Comparison of ENCODE assay signal across 8 mouse cellular contexts in the genomic region with DNA sequence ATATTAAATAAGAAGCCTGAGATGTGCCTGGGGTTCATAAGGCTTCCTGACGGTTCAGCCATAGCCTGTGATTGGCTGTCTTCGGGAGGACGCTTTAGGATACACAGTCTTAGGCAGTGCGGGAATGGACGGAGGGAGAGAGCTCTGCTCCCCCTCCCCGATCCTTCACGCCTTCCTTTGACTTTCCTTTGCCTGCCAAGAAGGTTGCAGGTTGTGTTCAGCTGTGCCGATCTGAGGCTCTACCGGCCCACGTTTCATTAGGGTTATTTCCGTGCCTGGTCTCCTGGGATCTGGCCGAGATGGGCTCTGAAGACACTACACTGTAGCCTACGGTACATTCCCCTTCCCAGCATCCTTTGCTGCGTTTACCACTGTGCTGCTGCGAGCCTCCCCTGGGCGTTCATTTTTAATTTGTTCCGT. TPM values are rescaled to one million over a fixed set of nuclear protein-coding genes. Genes with fewer than 3 reads are reported as not detected.
DNase-seq lines count a peak whose midpoint lies in the region; ATAC-seq and TF ChIP-seq lines count a peak whose summit lies in the region.

No protein-coding gene starts in this region.

- H3K9ac ChIP-seq in hindbrain, embryonic 11.5 days (ENCODE audit: low read depth, low read length), result no peak overlapping the region
- H3K9ac ChIP-seq in liver, postnatal 0 days (replicated peaks), result no peak overlapping the region

- peak; percentile 10 for DNase-seq in hindbrain, embryonic 11.5 days (ENCODE audit: low spot score)
- no peak for DNase-seq in hindbrain, embryonic 10.5 days (ENCODE audit: low spot score)
- peak; percentile 70 for DNase-seq in ES-CJ7 (ENCODE audit: low read depth, low spot score)
- DNase-seq in heart, postnatal 14 days, result peak; percentile 60 to 63
- DNase-seq in lung, postnatal 36 days, result peak; percentile 70
- DNase-seq in urinary bladder, postnatal 4 days (ENCODE audit: low spot score in 2 of 2), result no peak
- no peak for DNase-seq in layer of hippocampus, postnatal 25 days (ENCODE audit: extremely low spot score in 1 of 2, low spot score in 1 of 2)
- no peak for DNase-seq in liver, postnatal 0 days

- H3K9me3 ChIP-seq in hindbrain, embryonic 11.5 days (ENCODE audit: control insufficient read depth, low read length), result no peaks in the 10 kb centered on the region
- H3K9me3 ChIP-seq in hindbrain, embryonic 10.5 days, result no peaks in the 10 kb centered on the region
- no peaks in the 10 kb centered on the region for H3K9me3 ChIP-seq in liver, postnatal 0 days (ENCODE audit: low read length)

- no peaks in the 10 kb centered on the region for H3K27me3 ChIP-seq in hindbrain, embryonic 11.5 days (ENCODE audit: control insufficient read depth, insufficient read depth, low read length)
- H3K27me3 ChIP-seq in hindbrain, embryonic 10.5 days (ENCODE audit: insufficient read depth, poor library complexity, severe bottlenecking), result no peaks in the 10 kb centered on the region
- H3K27me3 ChIP-seq in liver, postnatal 0 days (ENCODE audit: insufficient read depth, low read length), result no peaks in the 10 kb centered on the region

- no peak for TF ChIP-seq CTCF in liver, postnatal 0 days (IDR thresholded peaks at IDR 0.05; ENCODE audit: low read depth)

- ATAC-seq in hindbrain, embryonic 11.5 days (ENCODE audit: low FRiP score), result no peak
- ATAC-seq in liver, postnatal 0 days, result no peak

- no peaks in the 10 kb centered on the region for H3K4me1 ChIP-seq in hindbrain, embryonic 11.5 days (replicated peaks; ENCODE audit: control insufficient read depth, insufficient read depth, low read length)
- peaks cover 3% of the 10 kb centered on the region; the same call in 1 of the 2 replicates for H3K4me1 ChIP-seq in hindbrain, embryonic 10.5 days (replicated peaks)
- peaks cover 2% of the 10 kb centered on the region; the same call in 1 of the 2 replicates for H3K4me1 ChIP-seq in liver, postnatal 0 days (ENCODE audit: insufficient read depth)

- 80% methylated on average over 17 of the region's 17 CpGs for WGBS in hindbrain, embryonic 11.5 days
- WGBS in hindbrain, embryonic 10.5 days, result 90% methylated on average over 17 of the region's 17 CpGs
- 73% methylated on average over 17 of the region's 17 CpGs for WGBS in liver, postnatal 0 days (ENCODE audit: insufficient replicate concordance)

- intact Hi-C loops in heart, postnatal 14 days (cut with DNase I), result no loop called here

- H3K4me2 ChIP-seq in hindbrain, embryonic 11.5 days (replicated peaks; ENCODE audit: low read depth, low read length), result no peak overlapping the region
- H3K4me2 ChIP-seq in liver, postnatal 0 days (ENCODE audit: low read depth, low read length), result no peak overlapping the region

- no peak for TF ChIP-seq EP300 in liver, postnatal 0 days (IDR thresholded peaks at IDR 0.05; ENCODE audit: low read depth)

- H3K4me3 ChIP-seq in hindbrain, embryonic 11.5 days (ENCODE audit: low read depth, low read length), result no peak overlapping the region
- H3K4me3 ChIP-seq in hindbrain, embryonic 10.5 days, result no peak overlapping the region
- no peak overlapping the region for H3K4me3 ChIP-seq in liver, postnatal 0 days (ENCODE audit: low read depth, low read length)

- H3K27ac ChIP-seq in hindbrain, embryonic 11.5 days (ENCODE audit: low read depth, low read length), result no peak overlapping the region
- no peak overlapping the region for H3K27ac ChIP-seq in hindbrain, embryonic 10.5 days
- H3K27ac ChIP-seq in liver, postnatal 0 days (ENCODE audit: low read depth), result no peak overlapping the region

- H3K36me3 ChIP-seq in hindbrain, embryonic 11.5 days (ENCODE audit: control insufficient read depth, insufficient read depth, low read length), result no peaks in the 10 kb centered on the region
- H3K36me3 ChIP-seq in hindbrain, embryonic 10.5 days, result peaks cover 28% of the 10 kb centered on the region
- peaks cover 5% of the 10 kb centered on the region; the same call in 1 of the 2 replicates for H3K36me3 ChIP-seq in liver, postnatal 0 days (replicated peaks; ENCODE audit: insufficient read depth, low read length)

RNA-seq across cellular contexts. Expression of gene St3gal2, which starts 30.4 kb away (rescaled TPM):
- polyA plus RNA-seq in hindbrain, embryonic 11.5 days (2014; fragmentation: Nextera tagmentation; extraction: Ambion mirVana), result 10.6 and 11.8 TPM in 2 replicates
- polyA plus RNA-seq in hindbrain, embryonic 10.5 days (2016; fragmentation: Nextera tagmentation; extraction: Ambion mirVana), result 27.0 and 27.1 TPM in 2 replicates
- 10 to 100 TPM; 32.6 to 33.0 TPM for total RNA-seq in heart, postnatal 14 days (2021)
- 100 to 1,000 TPM in 1 of 2 experiments, 10 to 100 TPM in 1; 95.8 to 101 TPM for total RNA-seq in layer of hippocampus, postnatal 25 days (2021)
- polyA plus RNA-seq in liver, postnatal 0 days (2015; fragmentation: Nextera tagmentation; extraction: Ambion mirVana), result 8.1 and 10.1 TPM in 2 replicates

RNA-seq across cellular contexts. Expression of gene Ddx19a, which starts 47.5 kb away (rescaled TPM):
- polyA plus RNA-seq in hindbrain, embryonic 11.5 days (2014; fragmentation: Nextera tagmentation; extraction: Ambion mirVana), result 29.8 and 32.8 TPM in 2 replicates
- polyA plus RNA-seq in hindbrain, embryonic 10.5 days (2016; fragmentation: Nextera tagmentation; extraction: Ambion mirVana), result 22.2 and 25.2 TPM in 2 replicates
- total RNA-seq in heart, postnatal 14 days (2021), result 10 to 100 TPM; 33.5 to 34.6 TPM
- total RNA-seq in layer of hippocampus, postnatal 25 days (2021), result 10 to 100 TPM; 26.4 to 32.6 TPM
- polyA plus RNA-seq in liver, postnatal 0 days (2015; fragmentation: Nextera tagmentation; extraction: Ambion mirVana), result 6.9 and 7.0 TPM in 2 replicates

RNA-seq across cellular contexts. Expression of gene Fuk, which starts 47.8 kb away (rescaled TPM):
- polyA plus RNA-seq in hindbrain, embryonic 11.5 days (2014; fragmentation: Nextera tagmentation; extraction: Ambion mirVana), result 4.5 and 5.0 TPM in 2 replicates
- polyA plus RNA-seq in hindbrain, embryonic 10.5 days (2016; fragmentation: Nextera tagmentation; extraction: Ambion mirVana), result 11.3 and 12.4 TPM in 2 replicates
- 1 to 10 TPM; 6.2 to 6.3 TPM for total RNA-seq in heart, postnatal 14 days (2021)
- 10 to 100 TPM; 20.9 to 23.1 TPM for total RNA-seq in layer of hippocampus, postnatal 25 days (2021)
- polyA plus RNA-seq in liver, postnatal 0 days (2015; fragmentation: Nextera tagmentation; extraction: Ambion mirVana), result 1.9 and 2.2 TPM in 2 replicates

Comparison
In these comparisons a context has a peak if more than half of its experiments do, and no peak if none do; other contexts are left out.
1. DNase-seq: peak in hindbrain, embryonic 11.5 days (single experiment), ES-CJ7 (single experiment), heart, postnatal 14 days (2 of 2) and lung, postnatal 36 days (single experiment); none in hindbrain, embryonic 10.5 days (single experiment), urinary bladder, postnatal 4 days (0 of 2), layer of hippocampus, postnatal 25 days (0 of 2) and liver, postnatal 0 days (single experiment).